Mouse (Mus musculus): ENCODE results near the gene Il5.

GRCm38 (mm10) chr11:53691979-53692378 is 28.6 kb upstream of the Il5 start:
- no peak for TF ChIP-seq CTCF (conservative IDR thresholded peaks at IDR 0.05; ENCODE audit: low read length)
- no peak for TF ChIP-seq NANOG (IDR thresholded peaks at IDR 0.05; ENCODE audit: borderline replicate concordance, low read length)
- no peak for TF ChIP-seq POU5F1 (IDR thresholded peaks at IDR 0.05; ENCODE audit: borderline replicate concordance, low read length)
